Mouse (Mus musculus) cerebellum, adult 18-20 months (tissue): ENCODE measurements at regions not wholly inside any gene's neighbourhood (a gene's known extent, or its start where the extent isn't known, plus 50 kb on each side); places are given as distances from the start of the nearest gene placed in this dataset.
A peak's percentile ranks its signal among the peaks of the same experiment; 100 is the strongest.

ENCODE experiments used
- DNase-seq, 2 experiments: peaks; one replicate each; pipeline ENCODE4 v3.0.0; 2021

- DNase-seq, result peak; percentile 22 to 26
These were observed 66.2 kb downstream of the Car2 start for GRCm38 (mm10) chr3:14952169-14952729.

- no peak for DNase-seq
These were observed 66.9 kb downstream of the Car2 start for GRCm38 (mm10) chr3:14952951-14953350.

GRCm38 (mm10) chr3:14957481-14957880 lies 71.4 kb downstream of the Car2 start:
- no peak for DNase-seq

GRCm38 (mm10) chr3:14958277-14958676 lies 72.2 kb downstream of the Car2 start:
- no peak for DNase-seq

- no peak for DNase-seq
These were observed 73.5 kb downstream of the Car2 start for GRCm38 (mm10) chr3:14959586-14959985.

- DNase-seq, result no peak
These were observed 78.7 kb downstream of the Car2 start for GRCm38 (mm10) chr3:14964795-14965194.

- no peak for DNase-seq
These were observed 79.5 kb downstream of the Car2 start for GRCm38 (mm10) chr3:14965438-14966044.

- no peak for DNase-seq
These were observed 81.2 kb downstream of the Car2 start for GRCm38 (mm10) chr3:14967235-14967634.

- DNase-seq, result no peak
These were observed 82.3 kb downstream of the Car2 start for GRCm38 (mm10) chr3:14968345-14968744.

- no peak for DNase-seq
These were observed 83.6 kb downstream of the Car2 start for GRCm38 (mm10) chr3:14969698-14970097.

GRCm38 (mm10) chr3:14971647-14972046 lies 85.6 kb downstream of the Car2 start:
- no peak for DNase-seq

- DNase-seq, result no peak
These were observed 88.7 kb downstream of the Car2 start for GRCm38 (mm10) chr3:14974758-14975157.

GRCm38 (mm10) chr3:14975203-14975602 lies 89.1 kb downstream of the Car2 start:
- no peak for DNase-seq

GRCm38 (mm10) chr3:14979116-14979613 lies 93.1 kb downstream of the Car2 start:
- DNase-seq, result no peak

- no peak for DNase-seq
These were observed 103.6 kb downstream of the Car2 start for GRCm38 (mm10) chr3:14989635-14990034.

- no peak for DNase-seq
These were observed 107.9 kb downstream of the Car2 start for GRCm38 (mm10) chr3:14993936-14994335.

GRCm38 (mm10) chr3:14997241-14997640 lies 111.2 kb downstream of the Car2 start:
- DNase-seq, result no peak

- no peak for DNase-seq
These were observed 112.4 kb downstream of the Car2 start for GRCm38 (mm10) chr3:14998521-14998920.

GRCm38 (mm10) chr3:14999411-14999810 lies 113.3 kb downstream of the Car2 start:
- no peak for DNase-seq

GRCm38 (mm10) chr3:14999914-15000313 lies 113.8 kb downstream of the Car2 start:
- no peak for DNase-seq

- no peak for DNase-seq
These were observed 114.6 kb downstream of the Car2 start for GRCm38 (mm10) chr3:15000657-15001056.

GRCm38 (mm10) chr3:15007821-15008220 lies 121.7 kb downstream of the Car2 start:
- no peak for DNase-seq

GRCm38 (mm10) chr3:15008501-15008900 lies 122.4 kb downstream of the Car2 start:
- DNase-seq, result no peak

GRCm38 (mm10) chr3:15009747-15010146 lies 123.7 kb downstream of the Car2 start:
- no peak for DNase-seq

GRCm38 (mm10) chr3:15016621-15017020 lies 130.5 kb downstream of the Car2 start:
- no peak for DNase-seq
